Mouse (Mus musculus) heart, embryonic 16.5 days (tissue): Measurements from ENCODE around the gene Negr1. TPM values are rescaled to one million over a fixed set of nuclear protein-coding genes. Genes with fewer than 3 reads are reported as not detected.

ENCODE experiments used
- ATAC-seq: fragments of 200-750 bp; cut with Nextera tagmentation; replicated peaks from 2 replicates; pipeline ENCODE4 v1.8.0; 2017; ENCODE audit warnings: moderate number of reproducible peaks; ENCODE audit not compliant: insufficient read depth, low FRiP score; ENCODE audit errors: extremely low read depth
- H3K27ac ChIP-seq: fragments of 300-500 bp; sonication (generic); 2 replicates; pipeline ENCODE4 v1.5.1; 2014; ENCODE audit warnings: mild to moderate bottlenecking, low read length, control low read depth, moderate library complexity
- H3K27me3 ChIP-seq: fragments of 300-500 bp; sonication (generic); 2 replicates; pipeline ENCODE4 v1.6.1; 2014; ENCODE audit warnings: low read length, mixed read lengths; ENCODE audit not compliant: control insufficient read depth, insufficient read depth
- H3K36me3 ChIP-seq: fragments of 300-500 bp; sonication (generic); 2 replicates; pipeline ENCODE4 v1.6.1; 2014; ENCODE audit not compliant: control insufficient read depth, insufficient read depth
- H3K4me1 ChIP-seq: fragments of 300-500 bp; sonication (generic); 2 replicates; pipeline ENCODE4 v1.6.1; 2014; ENCODE audit warnings: low read length, mixed read lengths; ENCODE audit not compliant: control insufficient read depth, insufficient read depth
- H3K4me2 ChIP-seq: fragments of 300-500 bp; sonication (generic); 2 replicates; pipeline ENCODE4 v1.6.1; 2014; ENCODE audit warnings: low read depth, mild to moderate bottlenecking, control low read depth, low read length
- H3K4me3 ChIP-seq: fragments of 300-500 bp; sonication (generic); 2 replicates; pipeline ENCODE4 v1.5.1; 2014; ENCODE audit warnings: mild to moderate bottlenecking, control low read depth, low read length
- H3K9ac ChIP-seq: fragments of 300-500 bp; sonication (generic); 2 replicates; pipeline ENCODE4 v1.6.1; 2014; ENCODE audit warnings: low read length, control low read depth
- H3K9me3 ChIP-seq: fragments of 300-500 bp; sonication (generic); replicated peaks from 2 replicates; pipeline ENCODE4 v1.6.1; 2016; ENCODE audit warnings: low read length; ENCODE audit not compliant: control insufficient read depth
- WGBS: fragments of 180-500 bp; shearing (Covaris S2); extraction: QIAGEN DNeasy Blood & Tissue Kit; methylation state at CpG from one replicate; pipeline ENCODE4 v1.1.7; 2014; 5-methylcytosine and 5-hydroxymethylcytosine counted together
- polyA plus RNA-seq: library from polyadenylated mRNA; unstranded; fragments of >200 nt; fragmentation: Nextera tagmentation; extraction: Ambion mirVana; gene quantifications from 2 replicates; pipeline ENCODE4 v1.2.1, GENCODE M21; 2015

Gene Negr1
- polyA plus RNA-seq, 1 experiment from 2014 or later, result 1.2 TPM

- Histone ChIP-seq H3K36me3 (no peaks in the 10 kb centered on the region), H3K4me1 (peaks cover 3% of the 10 kb centered on the region; the same call in 1 of the 2 replicates), H3K4me3 (no peak overlapping the region), H3K9me3 (no peaks in the 10 kb centered on the region), H3K27ac (no peak overlapping the region), H3K9ac (no peak overlapping the region), H3K27me3 (peaks cover 31% of the 10 kb centered on the region), H3K4me2 (no peak overlapping the region)
- WGBS, result 19% methylated on average over 3 of the region's 3 CpGs
- ATAC-seq, result no peak
These were observed 1.8 kb downstream of the Negr1 start for GRCm38 (mm10) chr3:156563353-156563752.

- Histone ChIP-seq H3K36me3 (0 out of 2 replicates have a peak, but pooled peaks cover 2% of the 10 kb centered on the region), H3K9ac (no peak overlapping the region), H3K4me2 (no peak overlapping the region), H3K9me3 (no peaks in the 10 kb centered on the region), H3K4me3 (no peak overlapping the region), H3K27ac (no peak overlapping the region), H3K27me3 (no peaks in the 10 kb centered on the region), H3K4me1 (no peaks in the 10 kb centered on the region)
- ATAC-seq, result no peak
- 33% methylated on average over 2 of the region's 2 CpGs for WGBS
These were observed 11.9 kb downstream of the Negr1 start for GRCm38 (mm10) chr3:156573465-156573864.

- no peak overlapping the region for H3K27ac ChIP-seq
- ATAC-seq, result no peak
- WGBS, result 72% methylated on average over 1 of the region's 1 CpGs
These were observed 14.7 kb downstream of the Negr1 start for GRCm38 (mm10) chr3:156576292-156576691.

GRCm38 (mm10) chr3:156590612-156591011 is 29.0 kb downstream of the Negr1 start:
- no peak overlapping the region for H3K9ac ChIP-seq
- WGBS, result 86% methylated on average over 4 of the region's 4 CpGs
- no peak overlapping the region for H3K4me3 ChIP-seq
- ATAC-seq, result no peak
- H3K36me3 ChIP-seq, result no peaks in the 10 kb centered on the region
- H3K27ac ChIP-seq, result no peak overlapping the region
- no peaks in the 10 kb centered on the region for H3K27me3 ChIP-seq
- H3K4me1 ChIP-seq, result no peaks in the 10 kb centered on the region; the same call in 1 of the 2 replicates
- no peak overlapping the region for H3K4me2 ChIP-seq
- H3K9me3 ChIP-seq, result no peaks in the 10 kb centered on the region

More at GRCm38 (mm10) chr3:156576292-156576691, 14.7 kb downstream of the Negr1 start:
- Histone ChIP-seq H3K9me3 (no peaks in the 10 kb centered on the region), H3K4me2 (no peak overlapping the region), H3K36me3 (0 out of 2 replicates have a peak, but pooled peaks cover 2% of the 10 kb centered on the region), H3K4me1 (no peaks in the 10 kb centered on the region), H3K27me3 (no peaks in the 10 kb centered on the region), H3K4me3 (no peak overlapping the region), H3K9ac (no peak overlapping the region)

GRCm38 (mm10) chr3:156591125-156591524 is 29.5 kb downstream of the Negr1 start:
- no peak overlapping the region for H3K4me3 ChIP-seq
- WGBS, result 48% methylated on average over 2 of the region's 2 CpGs

GRCm38 (mm10) chr3:156606846-156607245 is 45.3 kb downstream of the Negr1 start:
- no peak for ATAC-seq
- Histone ChIP-seq H3K27me3 (no peaks in the 10 kb centered on the region), H3K4me1 (no peaks in the 10 kb centered on the region), H3K9ac (no peak overlapping the region), H3K4me3 (no peak overlapping the region), H3K36me3 (no peaks in the 10 kb centered on the region), H3K27ac (no peak overlapping the region), H3K4me2 (no peak overlapping the region), H3K9me3 (no peaks in the 10 kb centered on the region)
- 73% methylated on average over 3 of the region's 3 CpGs for WGBS

More at GRCm38 (mm10) chr3:156591125-156591524, 29.5 kb downstream of the Negr1 start:
- Histone ChIP-seq H3K36me3 (no peaks in the 10 kb centered on the region), H3K4me2 (no peak overlapping the region), H3K4me1 (no peaks in the 10 kb centered on the region; the same call in 1 of the 2 replicates), H3K9ac (no peak overlapping the region), H3K27ac (no peak overlapping the region), H3K27me3 (no peaks in the 10 kb centered on the region), H3K9me3 (no peaks in the 10 kb centered on the region)
- ATAC-seq, result no peak

GRCm38 (mm10) chr3:156619921-156620320 is 58.3 kb downstream of the Negr1 start:
- no peak for ATAC-seq
- H3K9ac ChIP-seq, result no peak overlapping the region
- no peak overlapping the region for H3K4me3 ChIP-seq
- H3K4me2 ChIP-seq, result no peak overlapping the region
- H3K9me3 ChIP-seq, result no peaks in the 10 kb centered on the region
- H3K36me3 ChIP-seq, result no peaks in the 10 kb centered on the region
- H3K27me3 ChIP-seq, result no peaks in the 10 kb centered on the region
- 85% methylated on average over 2 of the region's 2 CpGs for WGBS
- H3K27ac ChIP-seq, result no peak overlapping the region
- no peaks in the 10 kb centered on the region for H3K4me1 ChIP-seq

GRCm38 (mm10) chr3:156628594-156628993 is 67.0 kb downstream of the Negr1 start:
- 60% methylated on average over 2 of the region's 2 CpGs for WGBS
- no peak for ATAC-seq
- Histone ChIP-seq H3K4me3 (no peak overlapping the region), H3K36me3 (no peaks in the 10 kb centered on the region), H3K27ac (no peak overlapping the region), H3K27me3 (no peaks in the 10 kb centered on the region), H3K9me3 (no peaks in the 10 kb centered on the region), H3K4me2 (no peak overlapping the region), H3K9ac (no peak overlapping the region), H3K4me1 (no peaks in the 10 kb centered on the region)

GRCm38 (mm10) chr3:156632942-156633341 is 71.3 kb downstream of the Negr1 start:
- Histone ChIP-seq H3K4me1 (no peaks in the 10 kb centered on the region), H3K9ac (no peak overlapping the region), H3K4me3 (no peak overlapping the region), H3K4me2 (no peak overlapping the region), H3K36me3 (no peaks in the 10 kb centered on the region), H3K27ac (no peak overlapping the region), H3K9me3 (no peaks in the 10 kb centered on the region), H3K27me3 (no peaks in the 10 kb centered on the region)
- ATAC-seq, result no peak
- 39% methylated on average over 3 of the region's 3 CpGs for WGBS
